Mouse (Mus musculus) G1E (cell line): Measurements from ENCODE around the gene Arsg. TPM values are rescaled to one million over a fixed set of nuclear protein-coding genes. Genes with fewer than 3 reads are reported as not detected.

Experiments used
- ATAC-seq: 2 replicates; pipeline ENCODE4 v1.8.0; 2016; ENCODE audit warnings: mild to moderate bottlenecking; ENCODE audit not compliant: insufficient number of reproducible peaks, poor library complexity, low FRiP score, severe bottlenecking; ENCODE audit errors: extremely low read depth
- DNase-seq: peaks from one replicate; pipeline ENCODE4 v3.0.0; 2012; ENCODE audit warnings: low spot score
- H3K27me3 ChIP-seq: 2 replicates; pipeline ENCODE4 v1.6.1; 2012; ENCODE audit warnings: mild to moderate bottlenecking, low read length, inconsistent platforms; ENCODE audit not compliant: insufficient read depth
- H3K36me3 ChIP-seq: replicated peaks from 2 replicates; pipeline ENCODE3; 2012; ENCODE audit warnings: mild to moderate bottlenecking, inconsistent platforms
- H3K4me1 ChIP-seq: 2 replicates; pipeline ENCODE4 v1.6.1; 2012; ENCODE audit warnings: low read depth, low read length, inconsistent platforms, mixed read lengths; ENCODE audit not compliant: insufficient read depth
- H3K4me3 ChIP-seq: 2 replicates; pipeline ENCODE4 v1.5.1; 2012; ENCODE audit warnings: low read depth, mild to moderate bottlenecking, inconsistent platforms, low read length, moderate library complexity, mixed read lengths
- H3K9me3 ChIP-seq: replicated peaks from 2 replicates; pipeline ENCODE4 v1.6.1; 2012; ENCODE audit warnings: inconsistent platforms
- CTCF ChIP-seq: IDR thresholded peaks from 2 replicates; pipeline ENCODE4 v1.5.1; 2012; ENCODE audit warnings: low read depth, low read length, inconsistent platforms, mixed read lengths
- GATA1 ChIP-seq: IDR thresholded peaks from 2 replicates; pipeline ENCODE4 v1.6.1; 2012; ENCODE audit warnings: borderline replicate concordance, low read length, inconsistent platforms, mixed read lengths
- GATA2 ChIP-seq: IDR thresholded peaks from 2 replicates; pipeline ENCODE4 v1.6.1; 2012; ENCODE audit warnings: low read depth, low read length, inconsistent platforms, borderline replicate concordance
- POLR2AphosphoS5 ChIP-seq: IDR thresholded peaks from 2 replicates; pipeline ENCODE4 v1.6.1; 2012; ENCODE audit warnings: low read depth, low read length, inconsistent platforms; ENCODE audit not compliant: insufficient replicate concordance
- TAL1 ChIP-seq: conservative IDR thresholded peaks from 2 replicates; pipeline ENCODE4 v1.6.1; 2012; ENCODE audit warnings: low read depth, low read length, inconsistent platforms, mixed read lengths
- polyA plus RNA-seq: library from polyadenylated mRNA; stranded (reverse); fragments of >175 nt; gene quantifications from 2 replicates; pipeline ENCODE4 v1.2.3, GENCODE M21; 2012
- total RNA-seq, 2 experiments: library from RNA; stranded (forward) in 1 of 2; stranded (reverse) in 1 of 2; fragments of 200-1000 nt in 1 of 2; fragments of >200 nt in 1 of 2; fragmentation: Nextera tagmentation in 1 of 2; gene quantifications; 2 replicates each; pipeline ENCODE4 v1.2.3; 2014 to 2017

The Arsg gene
- total and polyA plus RNA-seq, 3 experiments = 1.0 to 6.1 (median 2.0) TPM

DNA sequence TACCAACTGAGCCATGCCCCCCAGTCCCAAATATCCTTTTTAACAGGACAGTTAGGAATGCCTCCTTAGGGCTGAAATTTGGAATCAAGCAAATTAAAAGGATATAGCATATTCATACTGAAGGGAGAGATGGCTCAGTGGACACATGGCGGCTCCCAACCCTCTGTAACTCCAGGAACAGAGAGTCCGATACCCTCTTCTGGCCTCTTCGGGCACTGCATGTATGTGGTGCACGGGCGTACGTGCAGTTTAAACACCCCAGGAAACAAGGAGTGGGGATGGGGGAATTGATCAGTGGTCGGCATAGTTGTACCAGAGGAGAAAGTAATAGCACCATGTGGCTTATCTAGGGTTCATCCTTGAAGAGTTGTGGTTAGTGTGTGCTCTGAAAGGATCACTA, 28.6 kb upstream of the Arsg start:
- no peak for ATAC-seq

DNA sequence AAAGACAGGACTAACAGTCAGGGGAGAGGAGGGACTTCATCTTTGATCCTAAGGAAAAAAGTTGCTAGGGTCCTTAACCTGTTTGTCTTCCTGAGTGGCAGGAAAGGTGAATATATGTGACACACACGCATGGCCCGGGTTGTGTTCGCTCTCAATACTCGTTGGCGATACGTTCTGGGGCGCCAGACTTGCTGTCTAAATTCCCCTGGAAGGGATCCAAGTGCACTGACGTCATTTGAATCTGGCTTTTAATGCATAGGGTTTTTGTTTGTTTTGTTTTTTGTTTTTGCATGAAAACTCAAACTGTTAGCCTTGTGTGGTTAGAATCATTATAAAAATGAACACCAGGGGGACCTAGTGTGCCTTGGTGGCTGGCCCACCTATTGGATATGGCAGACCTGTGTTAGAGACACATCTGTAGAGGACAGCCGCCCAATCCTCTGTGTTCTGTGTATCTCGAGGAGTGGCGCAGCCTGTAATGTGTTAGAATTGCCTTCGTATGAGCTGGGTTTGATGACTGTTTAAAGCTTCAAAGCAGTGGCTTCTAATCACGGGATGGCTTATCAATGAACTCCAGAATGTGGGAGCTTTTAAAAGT, 27.6 kb upstream of the Arsg start:
- H3K27me3 ChIP-seq = no peaks in the 10 kb centered on the region
- H3K4me3 ChIP-seq = no peak overlapping the region
- peaks cover 64% of the 10 kb centered on the region for H3K4me1 ChIP-seq
- DNase-seq (peak; percentile 60), ATAC-seq (peak; percentile 70)
- no peaks in the 10 kb centered on the region for H3K9me3 ChIP-seq
- TF ChIP-seq CTCF (peak; percentile 10; the same call in 1 of the 2 replicates), GATA1 (no peak), POLR2AphosphoS5 (no peak), GATA2 (no peak), TAL1 (no peak)
- peaks cover 43% of the 10 kb centered on the region for H3K36me3 ChIP-seq

More for the DNA sequence above, 28.6 kb upstream of the Arsg start:
- Histone ChIP-seq H3K27me3 (no peaks in the 10 kb centered on the region), H3K9me3 (no peaks in the 10 kb centered on the region), H3K4me3 (no peak overlapping the region), H3K4me1 (peaks cover 72% of the 10 kb centered on the region), H3K36me3 (peaks cover 35% of the 10 kb centered on the region)
- TF ChIP-seq POLR2AphosphoS5 (no peak), TAL1 (no peak), CTCF (0 out of 2 replicates have a peak, but pooled peaks have one; percentile 23), GATA2 (no peak), GATA1 (no peak)
- DNase-seq = peak; percentile 31

DNA sequence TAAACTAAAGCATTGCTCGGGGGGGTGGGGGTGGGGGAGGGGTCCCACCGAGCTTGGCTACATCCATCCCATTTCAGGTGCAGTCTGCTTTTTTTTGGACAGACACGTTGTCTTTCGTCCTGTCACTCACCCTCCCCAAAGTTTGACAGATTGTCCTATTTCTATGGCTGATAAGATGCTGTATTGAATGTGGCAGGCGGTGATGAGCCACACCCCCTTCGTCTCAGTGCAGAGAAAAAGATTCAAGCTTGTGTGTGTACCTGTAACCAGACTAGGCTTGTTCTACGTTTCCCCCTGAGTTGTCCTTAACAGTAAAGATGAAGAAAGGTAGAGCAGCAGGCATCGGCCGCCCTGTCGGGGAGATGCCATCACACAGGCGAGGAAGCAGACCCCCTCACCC, 22.0 kb upstream of the Arsg start:
- Histone ChIP-seq H3K4me3 (no peak overlapping the region), H3K36me3 (peaks cover 91% of the 10 kb centered on the region), H3K4me1 (peaks cover 37% of the 10 kb centered on the region), H3K27me3 (no peaks in the 10 kb centered on the region), H3K9me3 (no peaks in the 10 kb centered on the region)
- ATAC-seq = no peak; the same call in 1 of the 2 replicates
- no peak for TF ChIP-seq GATA2
- no peak for TF ChIP-seq POLR2AphosphoS5
- no peak for TF ChIP-seq GATA1
- TF ChIP-seq CTCF = no peak
- no peak for TF ChIP-seq TAL1
- DNase-seq = no peak

DNA sequence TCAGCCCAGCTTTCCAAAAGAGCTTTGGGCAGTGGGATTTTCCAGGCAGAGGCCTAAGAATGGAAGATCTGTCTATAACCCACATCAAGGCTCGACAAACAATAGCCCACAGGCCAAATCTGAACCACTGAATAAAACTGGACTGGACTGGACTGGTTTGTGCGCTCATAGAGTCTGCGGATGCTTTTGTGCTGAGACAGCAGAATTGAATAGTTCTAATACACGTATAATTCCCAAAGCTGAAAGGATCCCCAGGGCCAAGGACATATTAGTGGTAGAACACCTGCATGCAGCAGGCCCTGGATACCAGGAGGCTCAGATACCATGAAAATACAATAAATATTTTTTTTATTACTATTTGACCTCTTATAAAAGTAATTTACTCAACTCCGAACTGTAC, 16.9 kb upstream of the Arsg start:
- ATAC-seq (no peak), DNase-seq (no peak)
- H3K4me1 ChIP-seq = peaks cover 28% of the 10 kb centered on the region
- no peaks in the 10 kb centered on the region for H3K9me3 ChIP-seq
- TF ChIP-seq POLR2AphosphoS5 (no peak), GATA1 (no peak), GATA2 (no peak), CTCF (no peak), TAL1 (no peak)
- peaks cover 96% of the 10 kb centered on the region for H3K36me3 ChIP-seq
- H3K27me3 ChIP-seq = no peaks in the 10 kb centered on the region
- H3K4me3 ChIP-seq = no peak overlapping the region

DNA sequence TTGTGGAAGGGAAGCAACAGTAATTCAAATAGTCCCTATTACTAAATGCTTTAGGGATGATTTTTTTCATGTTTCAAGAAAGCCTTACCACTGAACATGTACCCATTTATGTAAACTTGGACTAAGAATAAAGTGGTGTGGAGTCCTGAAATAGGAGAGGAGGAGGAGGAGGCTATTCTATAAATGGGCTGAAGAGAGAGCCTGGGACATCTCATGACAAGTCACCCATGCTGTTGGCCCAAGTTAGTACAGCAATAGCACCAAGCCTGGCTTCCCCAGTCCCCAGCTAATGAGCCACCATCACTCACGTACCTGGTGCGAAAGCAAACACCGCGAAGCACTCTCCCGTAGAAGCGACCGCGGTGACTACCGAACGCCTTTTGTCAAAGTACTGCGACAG, 15.0 kb upstream of the Arsg start:
- DNase-seq = no peak
- Histone ChIP-seq H3K36me3 (peaks cover 98% of the 10 kb centered on the region), H3K27me3 (no peaks in the 10 kb centered on the region), H3K4me1 (peaks cover 33% of the 10 kb centered on the region), H3K4me3 (no peak overlapping the region), H3K9me3 (no peaks in the 10 kb centered on the region)
- TF ChIP-seq GATA2 (no peak), POLR2AphosphoS5 (no peak), TAL1 (no peak), GATA1 (no peak), CTCF (no peak)
- ATAC-seq = no peak

DNA sequence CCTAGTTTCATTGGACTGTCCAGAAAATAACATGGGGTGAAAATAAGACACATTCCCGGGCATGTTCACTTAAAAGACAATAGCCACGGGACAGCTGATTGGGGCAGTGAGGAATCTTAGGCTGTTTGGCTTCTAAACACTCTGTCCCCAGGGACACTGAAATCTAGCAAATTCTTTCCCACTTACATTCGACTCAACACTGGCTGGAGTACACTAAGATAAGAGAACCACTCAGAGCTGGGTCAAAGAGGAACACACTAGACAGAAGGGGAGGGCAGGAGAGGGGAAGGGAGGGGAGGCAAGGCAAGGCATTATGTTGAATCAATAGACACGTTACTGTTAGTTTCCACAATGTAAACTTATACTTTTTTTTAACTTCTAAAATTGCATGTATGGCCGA, 12.6 kb upstream of the Arsg start:
- Histone ChIP-seq H3K4me3 (no peak overlapping the region), H3K4me1 (peaks cover 39% of the 10 kb centered on the region), H3K27me3 (no peaks in the 10 kb centered on the region), H3K9me3 (no peaks in the 10 kb centered on the region), H3K36me3 (peaks cover 98% of the 10 kb centered on the region)
- TF ChIP-seq POLR2AphosphoS5 = no peak
- TF ChIP-seq CTCF = no peak
- TF ChIP-seq TAL1 = no peak
- no peak for TF ChIP-seq GATA1
- no peak for TF ChIP-seq GATA2
- ATAC-seq (no peak; the same call in 1 of the 2 replicates), DNase-seq (no peak)
